Mouse (Mus musculus): ENCODE measurements around the gene Prr23a2. TPM values are rescaled to one million over a fixed set of nuclear protein-coding genes. Genes with fewer than 3 reads are reported as not detected.

The Prr23a2 gene
- polyA plus RNA-seq, 1 experiment from 2014 or later, result not detected

Other genes starting within 250 kb of the Prr23a2 start
- 0.26 TPM in 1 of 2 replicates, not detected in the other for gene Prr23a1, start 14.0 kb upstream of the Prr23a2 start, polyA plus RNA-seq (2014; fragmentation: Nextera tagmentation; extraction: Ambion mirVana)
- not detected in 2 replicates for gene Prr23a3, start 8.3 kb downstream of the Prr23a2 start, polyA plus RNA-seq (2014; fragmentation: Nextera tagmentation; extraction: Ambion mirVana)
- gene 7420426K07Rik, start 46.6 kb downstream of the Prr23a2 start, polyA plus RNA-seq (2014; fragmentation: Nextera tagmentation; extraction: Ambion mirVana), result not detected in 2 replicates
- 0.45 and 0.95 TPM in 2 replicates for gene Foxl2, start 98.8 kb downstream of the Prr23a2 start, polyA plus RNA-seq (2014; fragmentation: Nextera tagmentation; extraction: Ambion mirVana)
- 112 and 126 TPM in 2 replicates for gene Faim, start 129.9 kb downstream of the Prr23a2 start, polyA plus RNA-seq (2014; fragmentation: Nextera tagmentation; extraction: Ambion mirVana)
- not detected in 2 replicates for gene Gm1123, start 179.2 kb downstream of the Prr23a2 start, polyA plus RNA-seq (2014; fragmentation: Nextera tagmentation; extraction: Ambion mirVana)

Measured in midbrain, embryonic 14.5 days (tissue).